Comparison of ENCODE assay signal across 20 mouse cellular contexts in genomic region chr3:58238111-58238510, GRCm38 (mm10).
DNase-seq lines count a peak whose midpoint lies in the region; ATAC-seq and TF ChIP-seq lines count a peak whose summit lies in the region.
"Had no signal": no experiment of that assay in that cellular context is flagged by ENCODE, and none has a peak within 500 bp of the region (broad histone marks: within the 10 kb centered on the region; RNA-seq: fewer than 3 reads in every experiment).

No protein-coding gene starts in this region.

- peak; percentile 51 for DNase-seq in liver, adult 2 months (ENCODE audit: extremely low read depth, low read depth, low spot score)
- DNase-seq in NIH3T3 (ENCODE audit: low read depth) = peak; percentile 65
- DNase-seq: adrenal gland, adult 2 months; adrenal gland, adult 8-10 months; adrenal gland, postnatal 10 days; adrenal gland, postnatal 14 days; adrenal gland, postnatal 25 days; adrenal gland, postnatal 36 days; B cell, adult 2 months; cerebellum, adult 11 months; cerebellum, adult 11-12 months; cerebellum, adult 18-20 months; cerebellum, adult 2 months had no signal

- no peaks in the 10 kb centered on the region for H3K27me3 ChIP-seq in liver, adult 2 months (ENCODE audit: control insufficient read depth, insufficient read depth, low read length)
- H3K27me3 ChIP-seq in liver, embryonic 12.5 days (replicated peaks) = no peaks in the 10 kb centered on the region
- H3K27me3 ChIP-seq: CH12.LX, Patski had no signal

- no peak overlapping the region for H3K4me2 ChIP-seq in liver, embryonic 12.5 days

- H3K4me3 ChIP-seq in liver, adult 2 months (ENCODE audit: insufficient read depth, low read depth, low read length) = no peak overlapping the region
- no peak overlapping the region for H3K4me3 ChIP-seq in liver, embryonic 12.5 days

- H3K79me2 ChIP-seq in liver, adult 2 months (ENCODE audit: control insufficient read depth, insufficient read depth, low read length) = no peaks in the 10 kb centered on the region

- TF ChIP-seq CTCF in liver, adult 2 months (IDR thresholded peaks at IDR 0.05; ENCODE audit: low read depth, low read length) = no peak

- H3K36me3 ChIP-seq in liver, adult 2 months (ENCODE audit: control insufficient read depth, insufficient read depth, low read length) = no peaks in the 10 kb centered on the region
- no peaks in the 10 kb centered on the region for H3K36me3 ChIP-seq in liver, embryonic 12.5 days
- H3K36me3 ChIP-seq: G1E had no signal

- H3K4me1 ChIP-seq in liver, adult 2 months (ENCODE audit: control insufficient read depth, insufficient read depth, low read length) = peaks cover 13% of the 10 kb centered on the region; the same call in 1 of the 2 replicates
- no peaks in the 10 kb centered on the region for H3K4me1 ChIP-seq in liver, embryonic 12.5 days

- no peaks in the 10 kb centered on the region for H3K9me3 ChIP-seq in liver, embryonic 12.5 days (replicated peaks)
- H3K9me3 ChIP-seq: G1E had no signal

- no peak overlapping the region for H3K27ac ChIP-seq in liver, adult 2 months (replicated peaks; ENCODE audit: insufficient read depth, low read depth, low read length)
- no peak overlapping the region for H3K27ac ChIP-seq in liver, embryonic 12.5 days

- no peak for ATAC-seq in liver, embryonic 12.5 days
- no peak for ATAC-seq in megakaryocyte progenitor cell, adult 5-6 weeks (replicated peaks; ENCODE audit: poor library complexity)
- ATAC-seq: activated CD4-positive, CD25-positive, alpha-beta regulatory T cell, adult 4 months; CD4-positive, CD25-positive, alpha-beta regulatory T cell, adult 4 months; Patski had no signal

- TF ChIP-seq POLR2A in liver, adult 2 months (IDR thresholded peaks at IDR 0.05; ENCODE audit: extremely low read depth, insufficient read depth, low read length) = no peak

- no peak overlapping the region for H3K9ac ChIP-seq in liver, adult 2 months (ENCODE audit: low read depth, low read length)
- no peak overlapping the region for H3K9ac ChIP-seq in liver, embryonic 12.5 days
